Mouse (Mus musculus): Measurements from ENCODE around the gene Zfp286. TPM values are rescaled to one million over a fixed set of nuclear protein-coding genes. Genes with fewer than 3 reads are reported as not detected.

The Zfp286 gene
- polyA plus RNA-seq, 1 experiment from 2014 or later: 27.1 TPM

DNA sequence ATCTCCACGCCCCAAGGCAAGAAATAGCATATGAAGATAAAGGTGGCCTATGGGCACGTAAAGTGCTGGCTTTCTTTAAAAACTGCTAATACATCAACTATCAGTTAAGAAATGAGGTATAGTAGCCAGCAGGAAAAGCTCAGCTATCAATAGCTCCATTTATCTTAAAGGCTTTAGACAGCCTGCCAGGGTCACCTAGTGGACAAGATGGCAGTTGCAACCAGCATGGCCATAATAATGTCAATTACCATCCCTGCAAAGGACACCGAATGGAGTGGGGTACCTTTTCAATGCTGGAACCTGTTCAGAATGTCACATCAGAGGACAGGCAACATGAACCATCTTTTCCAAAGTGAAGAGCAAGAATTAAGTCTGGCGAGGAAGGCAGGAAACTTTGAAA, 19.9 kb upstream of the Zfp286 start:
- Histone ChIP-seq H3K4me1 (replicated peaks; ENCODE audit: control insufficient read depth, insufficient read depth, low read length) (no peaks in the 10 kb centered on the region), H3K36me3 (replicated peaks; ENCODE audit: control insufficient read depth, insufficient read depth) (no peaks in the 10 kb centered on the region), H3K9ac (no peak overlapping the region), H3K4me2 (replicated peaks) (no peak overlapping the region), H3K4me3 (replicated peaks; ENCODE audit: low read length) (no peak overlapping the region), H3K27me3 (ENCODE audit: control insufficient read depth, insufficient read depth, low read length) (no peaks in the 10 kb centered on the region), H3K27ac (no peak overlapping the region), H3K9me3 (ENCODE audit: control insufficient read depth, low read length) (no peaks in the 10 kb centered on the region)
- ATAC-seq (ENCODE audit: low FRiP score) (no peak), DNase-seq (ENCODE audit: low spot score) (no peak)
- WGBS: 68% methylated on average over 4 of the region's 4 CpGs

DNA sequence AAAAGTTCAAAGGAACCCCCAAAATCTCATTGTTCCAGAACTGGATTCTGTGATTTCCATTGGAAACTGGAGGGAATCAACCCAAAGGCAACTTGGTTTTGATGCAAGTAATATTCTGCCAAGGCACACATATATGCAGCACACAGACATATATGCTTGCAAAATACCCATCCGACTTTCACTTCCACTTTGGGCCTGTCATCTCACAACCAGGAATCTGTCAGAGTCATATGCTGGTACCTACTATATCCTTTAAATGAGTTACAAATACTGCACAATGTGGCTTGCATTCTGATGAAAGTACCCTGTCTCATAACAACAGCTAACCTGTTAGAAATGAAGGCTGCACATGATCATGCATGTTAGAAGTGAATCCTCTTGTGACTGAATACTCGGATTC, 18.7 kb upstream of the Zfp286 start:
- Histone ChIP-seq H3K4me1 (replicated peaks; ENCODE audit: control insufficient read depth, insufficient read depth, low read length) (no peaks in the 10 kb centered on the region), H3K27me3 (ENCODE audit: control insufficient read depth, insufficient read depth, low read length) (no peaks in the 10 kb centered on the region), H3K36me3 (replicated peaks; ENCODE audit: control insufficient read depth, insufficient read depth) (no peaks in the 10 kb centered on the region), H3K9me3 (ENCODE audit: control insufficient read depth, low read length) (no peaks in the 10 kb centered on the region), H3K9ac (no peak overlapping the region), H3K27ac (no peak overlapping the region), H3K4me3 (replicated peaks; ENCODE audit: low read length) (no peak overlapping the region), H3K4me2 (replicated peaks) (no peak overlapping the region)
- no peak for DNase-seq (ENCODE audit: low spot score)
- ATAC-seq (ENCODE audit: low FRiP score): no peak
- WGBS: 89% methylated on average over 2 of the region's 2 CpGs

DNA sequence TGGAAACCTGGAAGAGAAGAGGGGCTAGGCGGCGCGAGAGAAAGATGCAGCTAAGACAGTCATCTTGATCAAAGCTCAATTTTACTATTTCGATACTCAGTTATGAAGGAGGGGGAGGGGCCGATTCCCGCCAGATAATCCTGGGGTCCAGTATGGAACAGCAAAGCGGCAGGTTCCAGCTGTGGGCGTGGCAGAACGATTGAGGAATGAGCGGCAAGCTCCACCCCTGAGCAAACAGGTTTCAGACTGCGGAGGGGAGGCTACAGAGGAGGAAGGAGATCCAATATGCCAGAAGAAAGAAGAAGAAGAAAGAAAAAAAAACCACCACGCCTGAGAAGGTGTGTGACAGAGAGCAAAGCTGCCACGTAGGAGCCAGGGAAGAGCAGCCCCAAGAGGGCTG, 14.9 kb upstream of the Zfp286 start:
- no peak for DNase-seq (ENCODE audit: low spot score)
- Histone ChIP-seq H3K4me3 (replicated peaks; ENCODE audit: low read length) (no peak overlapping the region), H3K9ac (no peak overlapping the region), H3K4me2 (replicated peaks) (no peak overlapping the region), H3K9me3 (ENCODE audit: control insufficient read depth, low read length) (no peaks in the 10 kb centered on the region), H3K4me1 (replicated peaks; ENCODE audit: control insufficient read depth, insufficient read depth, low read length) (no peaks in the 10 kb centered on the region), H3K27ac (no peak overlapping the region), H3K27me3 (ENCODE audit: control insufficient read depth, insufficient read depth, low read length) (no peaks in the 10 kb centered on the region), H3K36me3 (replicated peaks; ENCODE audit: control insufficient read depth, insufficient read depth) (no peaks in the 10 kb centered on the region)
- 57% methylated on average over 13 of the region's 13 CpGs for WGBS
- no peak for ATAC-seq (ENCODE audit: low FRiP score)

DNA sequence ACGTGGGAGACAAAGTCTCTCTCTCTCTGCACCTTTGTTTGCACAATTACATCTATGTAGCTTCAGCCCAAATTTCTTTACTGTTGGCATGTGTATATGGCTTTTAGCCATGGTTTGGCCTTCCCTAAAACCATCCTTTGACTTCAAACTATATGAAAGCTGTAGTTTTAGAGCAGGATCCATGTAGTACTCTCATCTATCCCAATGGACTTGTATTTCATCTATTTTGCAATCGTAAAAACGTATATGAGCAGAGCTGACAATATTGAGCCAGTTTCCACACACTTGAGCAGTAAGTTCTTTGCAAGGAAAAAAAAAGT, 315 bp upstream of the Zfp286 start:
- no peak for ATAC-seq (ENCODE audit: low FRiP score)
- Histone ChIP-seq H3K27ac (peak overlapping the region; percentile 71), H3K36me3 (replicated peaks; ENCODE audit: control insufficient read depth, insufficient read depth) (peaks cover 21% of the 10 kb centered on the region), H3K27me3 (ENCODE audit: control insufficient read depth, insufficient read depth, low read length) (no peaks in the 10 kb centered on the region), H3K4me2 (replicated peaks) (peak overlapping the region; percentile 89), H3K9me3 (ENCODE audit: control insufficient read depth, low read length) (peaks cover 8% of the 10 kb centered on the region; the same call in 1 of the 2 replicates), H3K4me1 (replicated peaks; ENCODE audit: control insufficient read depth, insufficient read depth, low read length) (peaks cover 8% of the 10 kb centered on the region; the same call in 1 of the 2 replicates), H3K9ac (peak overlapping the region; percentile 79), H3K4me3 (replicated peaks; ENCODE audit: low read length) (peak overlapping the region; percentile 65)
- WGBS: 56% methylated on average over 3 of the region's 3 CpGs
- DNase-seq (ENCODE audit: low spot score): no peak

DNA sequence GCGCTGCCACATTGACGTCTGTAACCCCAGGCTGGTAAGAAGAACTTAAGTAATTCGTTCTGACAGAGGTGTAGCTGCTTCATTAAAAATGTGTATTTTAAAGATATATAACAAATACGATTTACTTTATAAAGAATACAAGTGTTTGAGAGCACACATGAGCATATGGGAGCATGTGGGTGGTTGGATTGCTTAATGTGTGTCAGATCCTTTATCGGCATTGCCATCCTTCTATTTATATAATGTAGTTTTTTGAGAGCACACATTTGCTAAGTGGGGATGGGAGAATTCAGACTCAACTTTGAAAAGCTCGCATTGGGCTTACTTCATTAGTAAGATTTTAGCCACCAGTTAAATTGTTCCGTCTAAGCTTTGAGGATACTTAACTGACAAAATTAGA, 12.8 kb downstream of the Zfp286 start:
- no peak overlapping the region for H3K27ac ChIP-seq
- H3K9ac ChIP-seq: no peak overlapping the region
- DNase-seq (ENCODE audit: low spot score): no peak
- H3K9me3 ChIP-seq (ENCODE audit: control insufficient read depth, low read length): peaks cover 71% of the 10 kb centered on the region
- H3K36me3 ChIP-seq (replicated peaks; ENCODE audit: control insufficient read depth, insufficient read depth): peaks cover 43% of the 10 kb centered on the region
- no peak overlapping the region for H3K4me3 ChIP-seq (replicated peaks; ENCODE audit: low read length)
- ATAC-seq (ENCODE audit: low FRiP score): no peak
- no peak overlapping the region for H3K4me2 ChIP-seq (replicated peaks)
- WGBS: 95% methylated on average over 7 of the region's 7 CpGs
- no peaks in the 10 kb centered on the region for H3K27me3 ChIP-seq (ENCODE audit: control insufficient read depth, insufficient read depth, low read length)
- H3K4me1 ChIP-seq (replicated peaks; ENCODE audit: control insufficient read depth, insufficient read depth, low read length): no peaks in the 10 kb centered on the region

DNA sequence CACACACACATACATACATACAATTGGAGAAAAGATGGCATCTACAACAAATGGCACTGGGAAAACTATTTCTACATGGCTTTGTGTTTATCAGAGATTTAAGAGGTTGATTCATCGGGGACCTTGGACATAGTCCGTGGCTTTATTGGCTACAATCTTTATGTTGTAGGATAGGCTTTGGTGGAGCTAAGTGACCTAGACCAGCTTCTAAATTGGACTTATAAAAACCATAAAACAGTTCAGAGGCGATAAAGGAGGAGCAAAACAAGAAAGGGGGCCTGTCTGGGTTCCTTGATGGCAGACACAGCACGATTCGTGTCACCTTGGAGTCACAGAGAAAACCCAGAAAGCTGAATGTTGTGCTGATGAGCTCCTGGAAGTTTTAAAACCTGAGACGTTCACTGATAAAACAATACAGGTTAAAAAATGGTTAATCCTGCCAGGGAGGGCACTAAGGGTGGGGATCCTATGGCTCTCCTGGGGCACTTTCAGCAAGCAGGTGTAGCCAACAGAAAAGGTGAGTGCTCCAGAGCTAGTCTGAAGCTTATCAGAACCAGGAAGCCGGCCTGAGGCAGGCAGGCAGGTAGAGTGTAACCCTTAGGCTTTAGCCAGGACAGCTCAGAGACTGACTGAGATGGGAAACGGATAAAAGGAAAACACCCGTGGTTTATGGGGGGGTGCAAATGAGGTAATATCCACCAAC, 28.4 kb downstream of the Zfp286 start:
- Histone ChIP-seq H3K27me3 (ENCODE audit: control insufficient read depth, insufficient read depth, low read length) (peaks cover 5% of the 10 kb centered on the region; the same call in 1 of the 2 replicates), H3K36me3 (replicated peaks; ENCODE audit: control insufficient read depth, insufficient read depth) (no peaks in the 10 kb centered on the region)
- 78% methylated on average over 9 of the region's 9 CpGs for WGBS

DNA sequence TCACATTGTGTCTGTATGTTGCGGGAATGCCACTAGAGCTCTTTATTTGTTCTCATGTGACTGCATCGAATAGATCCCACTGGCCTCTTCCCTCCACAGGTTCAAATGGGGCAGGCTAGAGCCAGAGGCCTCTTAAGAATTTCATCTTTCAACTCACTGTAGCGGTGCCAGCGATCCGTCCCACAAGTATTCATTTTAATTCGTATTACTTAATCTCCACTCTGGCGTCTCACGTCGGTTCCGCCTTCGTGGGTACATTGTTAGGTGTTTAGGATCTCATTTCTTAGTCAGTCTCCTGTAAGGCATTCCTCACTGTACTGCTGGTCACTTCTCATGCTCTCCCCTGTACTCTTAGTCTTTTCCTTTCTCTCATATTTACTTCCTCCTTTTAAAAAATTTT, 30.8 kb downstream of the Zfp286 start:
- WGBS: 78% methylated on average over 11 of the region's 11 CpGs
- no peak for ATAC-seq (ENCODE audit: low FRiP score)
- DNase-seq (ENCODE audit: low spot score): no peak
- H3K4me1 ChIP-seq (replicated peaks; ENCODE audit: control insufficient read depth, insufficient read depth, low read length): no peaks in the 10 kb centered on the region
- no peaks in the 10 kb centered on the region for H3K36me3 ChIP-seq (replicated peaks; ENCODE audit: control insufficient read depth, insufficient read depth)
- peaks cover 5% of the 10 kb centered on the region; the same call in 1 of the 2 replicates for H3K27me3 ChIP-seq (ENCODE audit: control insufficient read depth, insufficient read depth, low read length)
- no peak overlapping the region for H3K27ac ChIP-seq
- H3K9ac ChIP-seq: no peak overlapping the region
- no peak overlapping the region for H3K4me3 ChIP-seq (replicated peaks; ENCODE audit: low read length)
- H3K9me3 ChIP-seq (ENCODE audit: control insufficient read depth, low read length): no peaks in the 10 kb centered on the region
- no peak overlapping the region for H3K4me2 ChIP-seq (replicated peaks)

More for the DNA sequence above, 28.4 kb downstream of the Zfp286 start:
- H3K4me1 ChIP-seq (replicated peaks; ENCODE audit: control insufficient read depth, insufficient read depth, low read length): no peaks in the 10 kb centered on the region
- no peak overlapping the region for H3K4me3 ChIP-seq (replicated peaks; ENCODE audit: low read length)
- no peak overlapping the region for H3K9ac ChIP-seq
- no peak overlapping the region for H3K27ac ChIP-seq
- no peaks in the 10 kb centered on the region for H3K9me3 ChIP-seq (ENCODE audit: control insufficient read depth, low read length)
- no peak overlapping the region for H3K4me2 ChIP-seq (replicated peaks)
- ATAC-seq (ENCODE audit: low FRiP score): no peak
- no peak for DNase-seq (ENCODE audit: low spot score)

DNA sequence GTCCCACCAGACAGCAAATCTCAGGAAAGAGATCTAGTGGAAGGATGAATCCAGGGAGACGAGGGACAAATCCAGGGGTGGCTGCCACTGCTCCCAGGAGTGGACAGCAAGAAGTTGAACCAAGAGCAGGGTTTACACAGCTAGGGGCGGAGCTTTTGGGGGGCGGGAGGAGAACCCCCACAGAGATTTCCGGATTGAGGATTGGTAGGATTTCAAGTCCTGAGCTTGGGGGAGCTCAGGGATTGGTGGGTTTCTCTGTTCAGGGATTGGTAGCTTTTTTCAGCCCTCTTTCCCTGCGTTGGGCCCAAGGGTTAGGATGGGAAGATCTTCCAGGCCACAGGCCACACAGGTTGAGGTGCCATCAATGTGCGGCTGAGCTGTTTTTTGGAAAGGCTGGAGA, 31.4 kb downstream of the Zfp286 start:
- DNase-seq (ENCODE audit: low spot score): no peak
- peaks cover 5% of the 10 kb centered on the region; the same call in 1 of the 2 replicates for H3K27me3 ChIP-seq (ENCODE audit: control insufficient read depth, insufficient read depth, low read length)
- no peak overlapping the region for H3K27ac ChIP-seq
- H3K9ac ChIP-seq: no peak overlapping the region
- H3K9me3 ChIP-seq (ENCODE audit: control insufficient read depth, low read length): no peaks in the 10 kb centered on the region
- H3K36me3 ChIP-seq (replicated peaks; ENCODE audit: control insufficient read depth, insufficient read depth): no peaks in the 10 kb centered on the region
- no peaks in the 10 kb centered on the region for H3K4me1 ChIP-seq (replicated peaks; ENCODE audit: control insufficient read depth, insufficient read depth, low read length)
- no peak overlapping the region for H3K4me3 ChIP-seq (replicated peaks; ENCODE audit: low read length)
- no peak for ATAC-seq (ENCODE audit: low FRiP score)
- no peak overlapping the region for H3K4me2 ChIP-seq (replicated peaks)
- WGBS: 84% methylated on average over 6 of the region's 6 CpGs

DNA sequence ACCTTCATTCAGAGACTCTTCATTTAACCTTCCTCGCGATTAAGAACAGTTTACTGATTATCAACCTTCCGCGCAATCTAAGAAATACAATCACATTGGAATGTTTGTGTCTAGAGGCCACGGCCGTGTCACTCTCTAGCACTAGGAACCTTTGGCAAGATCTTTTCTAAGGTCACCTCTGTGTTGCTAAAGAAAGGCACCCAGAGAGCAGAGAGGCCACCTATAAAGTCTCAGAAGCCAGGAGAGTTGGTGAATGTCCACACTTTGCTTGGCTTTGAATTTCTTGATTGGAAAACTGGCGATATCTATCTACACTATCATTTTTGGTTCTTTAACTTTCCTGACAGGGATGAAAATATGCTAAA, 32.1 kb downstream of the Zfp286 start:
- no peak for DNase-seq (ENCODE audit: low spot score)
- peaks cover 5% of the 10 kb centered on the region; the same call in 1 of the 2 replicates for H3K27me3 ChIP-seq (ENCODE audit: control insufficient read depth, insufficient read depth, low read length)
- 5% methylated on average over 7 of the region's 7 CpGs for WGBS
- H3K9me3 ChIP-seq (ENCODE audit: control insufficient read depth, low read length): no peaks in the 10 kb centered on the region
- H3K4me1 ChIP-seq (replicated peaks; ENCODE audit: control insufficient read depth, insufficient read depth, low read length): no peaks in the 10 kb centered on the region
- no peak overlapping the region for H3K27ac ChIP-seq
- H3K9ac ChIP-seq: peak overlapping the region; percentile 46; the same call in 1 of the 2 replicates
- H3K4me3 ChIP-seq (replicated peaks; ENCODE audit: low read length): peak overlapping the region; percentile 32
- ATAC-seq (ENCODE audit: low FRiP score): no peak
- no peaks in the 10 kb centered on the region for H3K36me3 ChIP-seq (replicated peaks; ENCODE audit: control insufficient read depth, insufficient read depth)
- peak overlapping the region; percentile 57 for H3K4me2 ChIP-seq (replicated peaks)

Measured in hindbrain, embryonic 14.5 days (tissue).